Comparison of ENCODE assay signal across 9 mouse cellular contexts in the genomic region with DNA sequence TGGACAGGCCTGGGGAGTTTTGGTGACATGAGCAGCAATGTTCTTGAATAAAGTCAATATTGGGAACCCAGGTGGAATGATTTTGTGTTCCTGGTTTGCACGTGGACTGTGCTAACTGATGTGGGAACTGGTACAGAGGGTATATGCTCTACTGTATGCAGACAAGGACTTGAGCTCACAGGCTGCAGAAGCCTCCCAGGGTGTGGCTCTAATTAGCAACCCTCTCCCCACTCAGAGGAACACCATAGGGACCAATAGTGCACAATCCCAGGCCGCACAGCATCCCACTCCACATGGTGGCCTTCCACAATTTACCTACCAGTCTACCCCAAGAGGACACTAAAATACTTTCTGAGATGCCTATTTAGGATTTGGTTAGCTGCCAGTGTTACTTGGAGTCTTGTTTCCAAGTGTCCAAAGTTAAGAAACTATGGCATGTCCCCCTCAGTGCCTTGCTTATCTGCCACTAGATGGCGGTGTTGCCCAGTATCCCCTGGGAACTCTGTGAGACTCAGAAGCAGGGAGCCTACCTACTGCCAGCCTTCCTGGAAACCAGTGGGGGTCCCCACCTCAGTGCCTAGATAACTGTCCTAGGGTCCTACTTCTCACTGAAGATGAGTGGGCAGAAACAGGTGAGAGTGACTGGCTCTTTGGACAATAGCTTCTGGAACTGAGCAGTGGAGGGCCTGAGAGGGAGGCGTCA.
DNase-seq lines count a peak whose midpoint lies in the region; ATAC-seq and TF ChIP-seq lines count a peak whose summit lies in the region.
"Had no signal": no experiment of that assay in that cellular context is flagged by ENCODE, and none has a peak within 500 bp of the region (broad histone marks: within the 10 kb centered on the region; RNA-seq: fewer than 3 reads in every experiment).

No protein-coding gene starts in this region.

- ATAC-seq in kidney, embryonic 14.5 days (ENCODE audit: low FRiP score, low TSS enrichment), result peak; percentile 73; the same call in 1 of the 2 replicates
- ATAC-seq in neural tube, embryonic 13.5 days (ENCODE audit: low read depth), result 0 out of 2 replicates have a peak, but pooled peaks have one; percentile 61

- H3K4me1 ChIP-seq in embryonic facial prominence, embryonic 10.5 days, result no peaks in the 10 kb centered on the region
- no peaks in the 10 kb centered on the region for H3K4me1 ChIP-seq in kidney, embryonic 14.5 days (ENCODE audit: control insufficient read depth, insufficient read depth, low read length)
- no peaks in the 10 kb centered on the region for H3K4me1 ChIP-seq in liver, adult 2 months (ENCODE audit: control insufficient read depth, insufficient read depth, low read length)
- 0 out of 2 replicates have a peak, but pooled peaks cover 4% of the 10 kb centered on the region for H3K4me1 ChIP-seq in neural tube, embryonic 13.5 days (replicated peaks)

- peak; percentile 76 for DNase-seq in adrenal gland, postnatal 25 days
- peak; percentile 78 for DNase-seq in embryonic facial prominence, embryonic 10.5 days (ENCODE audit: low spot score)
- DNase-seq in heart, adult 18-20 months, result peak; percentile 77 to 89
- peak; percentile 58 for DNase-seq in liver, adult 2 months (ENCODE audit: extremely low read depth, low read depth, low spot score)
- peak; percentile 50 for DNase-seq in telencephalon, adult 2 months (ENCODE audit: low read depth, low spot score)

- WGBS in embryonic facial prominence, embryonic 10.5 days, result 61% methylated on average over 4 of the region's 4 CpGs
- WGBS in kidney, embryonic 14.5 days, result 62% methylated on average over 4 of the region's 4 CpGs
- WGBS in liver, adult 2 months, result 68% methylated on average over 4 of the region's 4 CpGs
- WGBS in neural tube, embryonic 13.5 days, result 66% methylated on average over 4 of the region's 4 CpGs

- H3K9ac ChIP-seq in kidney, embryonic 14.5 days (ENCODE audit: low read depth, low read length), result no peak overlapping the region
- no peak overlapping the region for H3K9ac ChIP-seq in liver, adult 2 months (ENCODE audit: low read depth, low read length)
- H3K9ac ChIP-seq in neural tube, embryonic 13.5 days, result no peak overlapping the region

- no peaks in the 10 kb centered on the region for H3K79me2 ChIP-seq in C2C12 (ENCODE audit: control insufficient read depth, insufficient read depth)
- no peaks in the 10 kb centered on the region for H3K79me2 ChIP-seq in liver, adult 2 months (ENCODE audit: control insufficient read depth, insufficient read depth, low read length)

- H3K4me3 ChIP-seq in C2C12 (ENCODE audit: insufficient read depth, poor library complexity, severe bottlenecking), result no peak overlapping the region
- H3K4me3 ChIP-seq in embryonic facial prominence, embryonic 10.5 days, result no peak overlapping the region
- no peak overlapping the region for H3K4me3 ChIP-seq in kidney, embryonic 14.5 days (ENCODE audit: low read length)
- H3K4me3 ChIP-seq in liver, adult 2 months (ENCODE audit: insufficient read depth, low read depth, low read length), result no peak overlapping the region
- H3K4me3 ChIP-seq in neural tube, embryonic 13.5 days, result no peak overlapping the region
- H3K4me3 ChIP-seq: erythroblast, embryonic 14.5 days had no signal

- no peaks in the 10 kb centered on the region for H3K9me3 ChIP-seq in embryonic facial prominence, embryonic 10.5 days
- no peaks in the 10 kb centered on the region for H3K9me3 ChIP-seq in kidney, embryonic 14.5 days (ENCODE audit: control insufficient read depth, low read length)
- no peaks in the 10 kb centered on the region for H3K9me3 ChIP-seq in neural tube, embryonic 13.5 days

- H3K79me3 ChIP-seq in C2C12 (ENCODE audit: low read depth), result no peaks in the 10 kb centered on the region

- H3K27me3 ChIP-seq in C2C12 (ENCODE audit: control insufficient read depth, insufficient read depth, insufficient read length), result no peaks in the 10 kb centered on the region
- H3K27me3 ChIP-seq in embryonic facial prominence, embryonic 10.5 days (replicated peaks; ENCODE audit: low read depth, poor library complexity, severe bottlenecking), result no peaks in the 10 kb centered on the region
- H3K27me3 ChIP-seq in kidney, embryonic 14.5 days (ENCODE audit: control insufficient read depth, insufficient read depth, low read length), result no peaks in the 10 kb centered on the region
- no peaks in the 10 kb centered on the region for H3K27me3 ChIP-seq in liver, adult 2 months (ENCODE audit: control insufficient read depth, insufficient read depth, low read length)
- no peaks in the 10 kb centered on the region for H3K27me3 ChIP-seq in neural tube, embryonic 13.5 days

- H3K4me2 ChIP-seq in kidney, embryonic 14.5 days (replicated peaks; ENCODE audit: low read depth, low read length), result no peak overlapping the region
- no peak overlapping the region for H3K4me2 ChIP-seq in neural tube, embryonic 13.5 days

- peak; percentile 46 for TF ChIP-seq CTCF in C2C12 (IDR thresholded peaks at IDR 0.05; ENCODE audit: control insufficient read depth, insufficient read depth, insufficient read length)
- TF ChIP-seq CTCF in liver, adult 2 months (IDR thresholded peaks at IDR 0.05; ENCODE audit: low read depth, low read length), result peak; percentile 87

- H3K36me3 ChIP-seq in C2C12 (ENCODE audit: control insufficient read depth, insufficient read depth), result no peaks in the 10 kb centered on the region
- H3K36me3 ChIP-seq in embryonic facial prominence, embryonic 10.5 days (replicated peaks), result no peaks in the 10 kb centered on the region
- H3K36me3 ChIP-seq in kidney, embryonic 14.5 days (ENCODE audit: control insufficient read depth, insufficient read depth, low read length), result no peaks in the 10 kb centered on the region
- H3K36me3 ChIP-seq in liver, adult 2 months (ENCODE audit: control insufficient read depth, insufficient read depth, low read length), result no peaks in the 10 kb centered on the region
- H3K36me3 ChIP-seq in neural tube, embryonic 13.5 days, result no peaks in the 10 kb centered on the region

- no peak overlapping the region for H3ac ChIP-seq in C2C12 (ENCODE audit: control insufficient read depth, insufficient read length, low read depth)

- H3K27ac ChIP-seq in embryonic facial prominence, embryonic 10.5 days (replicated peaks), result 0 out of 2 replicates have a peak overlapping the region, but pooled peaks have one; percentile 16
- no peak overlapping the region for H3K27ac ChIP-seq in kidney, embryonic 14.5 days (ENCODE audit: low read depth, low read length)
- no peak overlapping the region for H3K27ac ChIP-seq in liver, adult 2 months (replicated peaks; ENCODE audit: insufficient read depth, low read depth, low read length)
- H3K27ac ChIP-seq in neural tube, embryonic 13.5 days (replicated peaks), result no peak overlapping the region

- no peak for TF ChIP-seq POLR2A in liver, adult 2 months (IDR thresholded peaks at IDR 0.05; ENCODE audit: extremely low read depth, insufficient read depth, low read length)

TF ChIP-seq in C2C12, 6 proteins besides CTCF, POLR2A, EP300 and RAD21:
- TF ChIP-seq USF1 (IDR thresholded peaks at IDR 0.05; ENCODE audit: low read depth) (no peak), CEBPB (IDR thresholded peaks at IDR 0.05; ENCODE audit: low read depth) (no peak), MYOD1 (IDR thresholded peaks at IDR 0.05; ENCODE audit: control insufficient read depth, insufficient read length, low read depth) (no peak), MYOG (IDR thresholded peaks at IDR 0.05; ENCODE audit: control insufficient read depth, extremely low read depth, insufficient read length) (no peak), FOSL1 (IDR thresholded peaks at IDR 0.05; ENCODE audit: insufficient read depth, low read length, poor library complexity, severe bottlenecking) (no peak), MAX (IDR thresholded peaks at IDR 0.05) (no peak)
